Mouse (Mus musculus) activated CD4-positive, CD25-positive, alpha-beta regulatory T cell (primary cell): Measurements from ENCODE around the gene Esp36. TPM values are rescaled to one million over a fixed set of nuclear protein-coding genes. Genes with fewer than 3 reads are reported as not detected.

Experiments
- polyA plus RNA-seq, 2 experiments: library from polyadenylated mRNA; unstranded; fragments of 100-300 nt; shearing (Covaris generic); gene quantifications; one replicate each; pipeline ENCODE4 v1.2.1; 2017

The Esp36 gene
- polyA plus RNA-seq: not detected

DNA sequence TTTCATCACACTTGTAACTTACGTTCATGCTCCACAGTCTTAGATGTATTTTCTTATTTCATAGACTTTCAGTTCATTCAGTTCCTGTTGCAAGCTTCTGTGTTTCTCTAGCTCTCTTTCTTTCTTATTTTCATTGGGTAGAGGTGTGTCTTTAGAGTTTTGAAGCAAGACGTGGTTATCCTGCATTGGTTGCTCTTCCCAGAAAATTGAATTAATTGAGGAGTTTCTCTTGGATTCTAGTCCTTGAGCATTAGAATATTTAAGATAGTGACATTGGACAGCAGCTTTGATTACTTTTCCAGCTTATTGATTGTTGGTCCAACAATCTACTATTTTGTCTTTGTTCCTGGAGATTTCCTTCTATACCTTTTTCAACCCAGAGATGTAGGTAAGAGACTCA lies at the start of gene Esp36:
Gene Esp36 (minus strand): TSS at position 101 of the 400 bp plus-strand sequence.

Other genes starting within 250 kb of the Esp36 start
- gene Olfr134, start 248.8 kb downstream of the Esp36 start, polyA plus RNA-seq: not detected
- gene Olfr135, start 215.8 kb downstream of the Esp36 start, polyA plus RNA-seq: not detected
- under 1 TPM in 1 of 2 experiments, not detected in 1; 0.58 TPM for gene Olfr138, start 159.2 kb downstream of the Esp36 start, polyA plus RNA-seq
- gene Olfr137, start 112.6 kb downstream of the Esp36 start, polyA plus RNA-seq: under 1 TPM in 1 of 2 experiments, not detected in 1; 0.12 TPM
- gene Olfr136, start 90.4 kb downstream of the Esp36 start, polyA plus RNA-seq: under 1 TPM in 1 of 2 experiments, not detected in 1; 0.26 TPM
- not detected for gene Esp34, start 134.0 kb upstream of the Esp36 start, polyA plus RNA-seq
- not detected for gene Esp31, start 219.3 kb upstream of the Esp36 start, polyA plus RNA-seq